Mouse (Mus musculus): ENCODE data around the gene Tymp. TPM values are rescaled to one million over a fixed set of nuclear protein-coding genes. Genes with fewer than 3 reads are reported as not detected.

Gene Tymp
- polyA plus RNA-seq, 1 experiment, result 0.55 TPM

GRCm38 (mm10) chr15:89323656-89324055, 53.2 kb downstream of the Tymp start:
- no peaks in the 10 kb centered on the region for H3K4me1 ChIP-seq (ENCODE audit: control insufficient read depth, insufficient read depth, insufficient read length, low read length)
- no peak overlapping the region for H3K4me3 ChIP-seq (ENCODE audit: insufficient read depth, low read depth, low read length)
- H3K27ac ChIP-seq (replicated peaks; ENCODE audit: low read depth, low read length), result no peak overlapping the region

GRCm38 (mm10) chr15:89322670-89323522, 53.9 kb downstream of the Tymp start, which contains the start of gene Adm2:
Adm2 (plus strand) TSS chr15:89322720.
- H3K27ac ChIP-seq (replicated peaks; ENCODE audit: low read depth, low read length), result no peak within 1 kb of the TSS
- no peaks in the 10 kb centered on the region for H3K4me1 ChIP-seq (ENCODE audit: control insufficient read depth, insufficient read depth, insufficient read length, low read length)
- H3K4me3 ChIP-seq (ENCODE audit: insufficient read depth, low read depth, low read length), result no peak within 1 kb of the TSS

Other genes with a start within 250 kb of the Tymp start
- 4.6 and 6.8 TPM in 2 replicates for gene Hdac10, start 248.3 kb downstream of the Tymp start, polyA plus RNA-seq (2012; ENCODE audit: insufficient read depth, insufficient read length, missing spikeins)
- 6.6 and 7.5 TPM in 2 replicates for gene Mapk12, start 236.3 kb downstream of the Tymp start, polyA plus RNA-seq (2012; ENCODE audit: insufficient read depth, insufficient read length, missing spikeins)
- 1.1 and 2.5 TPM in 2 replicates for gene Mapk11, start 227.4 kb downstream of the Tymp start, polyA plus RNA-seq (2012; ENCODE audit: insufficient read depth, insufficient read length, missing spikeins)
- 5.4 and 7.5 TPM in 2 replicates for gene Plxnb2, start 196.3 kb downstream of the Tymp start, polyA plus RNA-seq (2012; ENCODE audit: insufficient read depth, insufficient read length, missing spikeins)
- gene Dennd6b, start 180.5 kb downstream of the Tymp start, polyA plus RNA-seq (2012; ENCODE audit: insufficient read depth, insufficient read length, missing spikeins), result 1.8 and 2.2 TPM in 2 replicates
- 23.0 and 25.7 TPM in 2 replicates for gene Ppp6r2, start 165.5 kb downstream of the Tymp start, polyA plus RNA-seq (2012; ENCODE audit: insufficient read depth, insufficient read length, missing spikeins)
- gene Sbf1, start 61.7 kb downstream of the Tymp start, polyA plus RNA-seq (2012; ENCODE audit: insufficient read depth, insufficient read length, missing spikeins), result 23.6 and 24.4 TPM in 2 replicates
- not detected in 2 replicates for gene Adm2, start 54.3 kb downstream of the Tymp start, polyA plus RNA-seq (2012; ENCODE audit: insufficient read depth, insufficient read length, missing spikeins)
- not detected in 2 replicates for gene Miox, start 42.6 kb downstream of the Tymp start, polyA plus RNA-seq (2012; ENCODE audit: insufficient read depth, insufficient read length, missing spikeins)
- gene Lmf2, start 21.4 kb downstream of the Tymp start, polyA plus RNA-seq (2012; ENCODE audit: insufficient read depth, insufficient read length, missing spikeins), result 10.6 and 12.7 TPM in 2 replicates
- gene Ncaph2, start 21.3 kb downstream of the Tymp start, polyA plus RNA-seq (2012; ENCODE audit: insufficient read depth, insufficient read length, missing spikeins), result 59.3 and 60.2 TPM in 2 replicates
- 22.7 and 24.0 TPM in 2 replicates for gene Sco2, start 3.2 kb downstream of the Tymp start, polyA plus RNA-seq (2012; ENCODE audit: insufficient read depth, insufficient read length, missing spikeins)
- not detected in 2 replicates for gene Odf3b, start 2.2 kb upstream of the Tymp start, polyA plus RNA-seq (2012; ENCODE audit: insufficient read depth, insufficient read length, missing spikeins)
- not detected in 2 replicates for gene Klhdc7b, start 7.9 kb upstream of the Tymp start, polyA plus RNA-seq (2012; ENCODE audit: insufficient read depth, insufficient read length, missing spikeins)
- gene Syce3, start 33.5 kb upstream of the Tymp start, polyA plus RNA-seq (2012; ENCODE audit: insufficient read depth, insufficient read length, missing spikeins), result not detected in 2 replicates
- gene Cpt1b, start 48.8 kb upstream of the Tymp start, polyA plus RNA-seq (2012; ENCODE audit: insufficient read depth, insufficient read length, missing spikeins), result 440 and 455 TPM in 2 replicates
- gene C730034F03Rik, start 52.5 kb upstream of the Tymp start, polyA plus RNA-seq (2012; ENCODE audit: insufficient read depth, insufficient read length, missing spikeins), result 1.1 and 2.4 TPM in 2 replicates
- 2.1 and 11.4 TPM in 2 replicates for gene Gm44502, start 52.7 kb upstream of the Tymp start, polyA plus RNA-seq (2012; ENCODE audit: insufficient read depth, insufficient read length, missing spikeins)
- gene Chkb, start 52.9 kb upstream of the Tymp start, polyA plus RNA-seq (2012; ENCODE audit: insufficient read depth, insufficient read length, missing spikeins), result 151 and 203 TPM in 2 replicates
- gene Mapk8ip2, start 76.9 kb upstream of the Tymp start, polyA plus RNA-seq (2012; ENCODE audit: insufficient read depth, insufficient read length, missing spikeins), result not detected in 2 replicates
- 17.2 and 24.2 TPM in 2 replicates for gene Arsa, start 100.4 kb upstream of the Tymp start, polyA plus RNA-seq (2012; ENCODE audit: insufficient read depth, insufficient read length, missing spikeins)
- 6.8 and 15.5 TPM in 2 replicates for gene Shank3, start 122.6 kb upstream of the Tymp start, polyA plus RNA-seq (2012; ENCODE audit: insufficient read depth, insufficient read length, missing spikeins)
- gene Acr, start 191.3 kb upstream of the Tymp start, polyA plus RNA-seq (2012; ENCODE audit: insufficient read depth, insufficient read length, missing spikeins), result not detected in 2 replicates
- 2.7 and 4.4 TPM in 2 replicates for gene Rabl2, start 214.9 kb upstream of the Tymp start, polyA plus RNA-seq (2012; ENCODE audit: insufficient read depth, insufficient read length, missing spikeins)